Mouse (Mus musculus): ENCODE data around the gene Uba1y. TPM values are rescaled to one million over a fixed set of nuclear protein-coding genes. Genes with fewer than 3 reads are reported as not detected.
"Not testable (repeated sequence)": the region's sequence is repeated elsewhere in the genome, so short reads cannot be mapped to it uniquely, and the experiment has no call there.

The Uba1y gene
- total RNA-seq (2021) = 0.11 TPM in 1 of 2 replicates, not detected in the other
- long read RNA-seq, experiment 1 = 0 reads
- long read RNA-seq, experiment 2 = 0 reads

DNA sequence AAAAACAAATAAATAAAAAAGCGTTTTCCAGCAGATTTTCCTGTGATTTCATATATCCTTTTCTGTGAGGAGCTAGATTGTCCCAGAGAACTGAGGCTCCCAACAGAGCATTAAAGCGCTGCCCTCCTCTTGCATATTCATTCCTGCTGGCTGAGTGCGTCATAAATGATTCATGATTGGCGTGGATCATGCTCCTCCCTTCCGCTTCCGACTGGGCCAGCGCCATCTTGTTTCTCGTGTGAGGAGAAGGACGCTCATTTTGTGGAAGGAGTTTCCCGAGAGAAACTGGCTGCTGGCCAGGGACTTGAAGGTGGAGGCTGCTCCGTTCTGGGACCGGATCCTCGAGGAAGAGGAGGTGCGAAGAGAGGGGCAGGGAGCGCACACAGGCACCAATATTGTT lies at the start of gene Uba1y:
Gene Uba1y, plus strand, starts transcription at position 254 of the 400 bp plus-strand sequence.
- no peak for DNase-seq

DNA sequence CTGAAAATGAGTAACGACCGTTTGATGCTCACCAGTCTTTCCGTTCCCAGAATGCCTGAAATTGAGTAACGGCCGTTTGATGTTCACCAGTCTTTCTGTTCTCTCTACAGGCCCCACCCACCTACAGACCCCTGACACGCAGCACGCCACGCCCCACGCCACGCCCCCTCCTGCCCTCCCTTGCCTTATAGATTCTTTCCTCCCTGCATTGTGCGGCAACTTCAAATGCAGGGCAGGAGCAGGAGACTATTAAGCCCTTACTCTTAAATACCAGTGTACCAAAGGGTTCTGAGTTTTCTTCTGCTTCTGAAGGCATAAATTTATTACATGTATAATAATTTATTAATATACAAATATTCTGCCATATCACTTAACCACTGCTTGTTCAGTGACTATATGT lies 21.1 kb upstream of the Uba1y start, which contains the start of gene Zfy1:
Gene Zfy1, minus strand, starts transcription at position 101 of the 400 bp plus-strand sequence.
- DNase-seq = not testable (repeated sequence)

DNA sequence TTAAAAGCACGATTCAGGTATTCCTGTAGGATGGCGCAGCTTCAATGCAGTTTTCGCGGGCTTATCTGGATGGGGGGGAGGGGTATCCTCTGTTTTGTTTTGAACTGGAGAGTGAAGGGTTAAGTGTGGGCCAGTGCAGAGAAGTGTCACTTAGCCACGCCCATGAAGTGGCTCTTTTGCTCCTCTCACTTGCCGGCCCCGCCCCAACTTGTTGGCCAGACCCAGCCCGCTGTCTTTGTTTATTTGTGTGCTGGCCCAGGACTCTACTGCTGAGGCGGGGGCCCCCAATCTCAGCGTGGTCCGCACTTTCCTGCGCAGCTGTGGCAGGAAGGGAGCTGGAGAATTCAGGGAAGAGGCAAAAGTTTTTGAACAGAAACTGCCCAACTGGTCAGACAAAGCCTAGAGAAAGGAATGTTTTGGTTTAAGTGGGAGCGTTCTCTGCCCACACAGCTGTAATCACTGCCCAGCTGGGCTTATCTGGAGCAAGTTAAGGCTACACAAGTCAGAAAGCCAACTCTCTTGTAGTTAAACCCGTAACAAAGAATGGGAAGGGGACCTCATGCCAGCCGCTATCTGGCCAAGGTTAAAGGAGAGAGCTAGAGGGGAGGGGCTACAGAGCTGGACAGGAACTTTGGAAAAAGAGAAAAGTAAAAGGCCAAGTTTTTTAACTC lies 9.3 kb upstream of the Uba1y start:
- DNase-seq = no peak

DNA sequence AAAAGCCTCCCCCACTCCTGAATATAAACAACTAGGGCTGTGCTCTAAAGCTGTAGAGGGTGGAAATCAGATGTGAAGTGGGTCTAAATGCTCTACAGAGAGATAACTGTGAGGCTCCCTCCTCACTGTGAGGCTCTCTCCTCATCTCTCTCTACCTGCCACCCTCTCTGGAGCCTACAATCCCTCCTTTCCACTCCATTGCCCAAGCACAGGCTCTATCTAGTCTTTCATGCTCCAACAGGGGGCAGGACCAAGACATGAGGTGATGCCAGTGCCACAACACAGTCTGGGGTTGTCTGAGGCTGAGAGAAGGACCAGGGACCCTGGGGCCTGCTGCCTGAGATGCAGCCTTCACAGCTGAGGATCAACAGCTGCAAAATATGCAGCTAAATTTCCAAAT lies 54.0 kb downstream of the Uba1y start:
- DNase-seq = no peak

DNA sequence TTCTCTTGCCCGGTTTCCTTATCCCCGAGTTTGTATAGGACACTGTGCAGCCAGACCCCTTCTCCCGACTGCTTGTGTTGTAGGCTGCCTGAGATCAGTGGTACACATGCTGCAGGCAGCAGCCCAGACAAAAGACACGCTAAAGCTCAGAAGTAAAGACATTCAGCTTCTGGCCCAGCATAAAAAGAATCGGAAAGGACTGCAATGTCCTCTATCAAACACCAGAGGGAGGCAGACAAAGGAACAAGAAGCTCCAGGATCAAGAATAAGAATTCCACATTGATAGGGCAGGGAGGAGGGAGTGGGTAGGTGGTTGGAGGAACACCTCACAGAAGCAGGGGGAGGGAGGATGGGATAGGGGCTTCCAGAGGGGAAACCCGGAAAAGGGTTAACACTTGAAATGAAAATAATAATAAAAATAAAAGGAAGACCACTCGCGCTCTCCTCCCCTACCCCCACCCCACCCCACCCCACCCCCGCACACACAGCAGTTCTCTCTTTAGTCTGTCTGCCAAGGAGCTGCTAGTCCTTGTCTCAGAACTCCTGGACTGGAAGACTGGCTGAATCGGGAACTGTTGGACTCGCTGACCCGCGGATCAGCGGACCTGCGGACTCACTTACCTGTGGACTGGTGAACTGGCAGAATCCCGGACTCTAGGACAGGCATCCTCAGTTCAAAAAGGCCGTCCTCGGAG lies 54.6 kb downstream of the Uba1y start:
- DNase-seq = no peak

Other genes with a start within 250 kb of the Uba1y start
- gene Zfy1, start 21.2 kb upstream of the Uba1y start, total RNA-seq (2021) = not detected in 2 replicates
- 17.5 and 21.3 TPM in 2 replicates for gene Kdm5d, start 79.1 kb downstream of the Uba1y start, total RNA-seq (2021)
- gene Eif2s3y, start 191.9 kb downstream of the Uba1y start, total RNA-seq (2021) = 85.5 and 85.6 TPM in 2 replicates

Data from adrenal gland, postnatal 14 days (tissue).